Mouse (Mus musculus) liver, embryonic 12.5 days (tissue): ENCODE data around the gene Slc9a3. TPM values are rescaled to one million over a fixed set of nuclear protein-coding genes. Genes with fewer than 3 reads are reported as not detected.

Experiments
- ATAC-seq: fragments of 200-750 bp; cut with Nextera tagmentation; 2 replicates; pipeline ENCODE4 v1.8.0; 2017; ENCODE audit warnings: moderate number of reproducible peaks, mild to moderate bottlenecking, moderate library complexity
- H3K27ac ChIP-seq: fragments of 300-500 bp; sonication (generic); 2 replicates; pipeline ENCODE4 v1.5.1; 2016; ENCODE audit warnings: mild to moderate bottlenecking
- H3K27me3 ChIP-seq: fragments of 300-500 bp; sonication (generic); replicated peaks from 2 replicates; pipeline ENCODE4 v1.6.1; 2016; ENCODE audit warnings: mild to moderate bottlenecking, moderate library complexity
- H3K36me3 ChIP-seq: fragments of 300-500 bp; sonication (generic); 2 replicates; pipeline ENCODE4 v1.6.1; 2016; ENCODE audit warnings: mild to moderate bottlenecking, moderate library complexity
- H3K4me1 ChIP-seq: fragments of 300-500 bp; sonication (generic); 2 replicates; pipeline ENCODE4 v1.6.1; 2016
- H3K4me2 ChIP-seq: fragments of 300-500 bp; sonication (generic); 2 replicates; pipeline ENCODE4 v1.6.1; 2016; ENCODE audit warnings: mild to moderate bottlenecking, moderate library complexity
- H3K4me3 ChIP-seq: fragments of 300-500 bp; sonication (generic); 2 replicates; pipeline ENCODE4 v1.5.1; 2016; ENCODE audit warnings: mild to moderate bottlenecking, moderate library complexity
- H3K9ac ChIP-seq: fragments of 300-500 bp; sonication (generic); 2 replicates; pipeline ENCODE4 v1.6.1; 2016; ENCODE audit warnings: mild to moderate bottlenecking, moderate library complexity
- H3K9me3 ChIP-seq: fragments of 300-500 bp; sonication (generic); replicated peaks from 2 replicates; pipeline ENCODE4 v1.6.1; 2016; ENCODE audit warnings: mild to moderate bottlenecking, moderate library complexity
- WGBS: fragments of 180-500 bp; shearing (Covaris S2); methylation state at CpG from one replicate; pipeline ENCODE4 v1.1.7; 2016; ENCODE audit not compliant: insufficient replicate concordance; 5-methylcytosine and 5-hydroxymethylcytosine counted together
- polyA plus RNA-seq: library from polyadenylated mRNA; unstranded; fragments of >200 nt; fragmentation: Nextera tagmentation; extraction: Ambion mirVana; gene quantifications from 2 replicates; pipeline ENCODE4 v1.2.1, GENCODE M21; 2016

The Slc9a3 gene
- polyA plus RNA-seq, 1 experiment from 2014 or later, result not detected

- Histone ChIP-seq H3K4me2 (no peak overlapping the region), H3K4me3 (no peak overlapping the region)
Observed at GRCm38 (mm10) chr13:74112593-74112992, 8.7 kb upstream of the Slc9a3 start.

GRCm38 (mm10) chr13:74113626-74114191 lies 7.5 kb upstream of the Slc9a3 start:
- no peak overlapping the region for H3K4me3 ChIP-seq
- no peak for ATAC-seq
- H3K9ac ChIP-seq, result no peak overlapping the region
- no peaks in the 10 kb centered on the region for H3K36me3 ChIP-seq
- no peaks in the 10 kb centered on the region for H3K4me1 ChIP-seq
- no peak overlapping the region for H3K27ac ChIP-seq
- no peaks in the 10 kb centered on the region for H3K9me3 ChIP-seq
- H3K27me3 ChIP-seq, result peaks cover 4% of the 10 kb centered on the region
- 52% methylated on average over 6 of the region's 6 CpGs for WGBS
- no peak overlapping the region for H3K4me2 ChIP-seq

More at GRCm38 (mm10) chr13:74112593-74112992, 8.7 kb upstream of the Slc9a3 start:
- H3K9ac ChIP-seq, result no peak overlapping the region
- H3K36me3 ChIP-seq, result no peaks in the 10 kb centered on the region
- H3K4me1 ChIP-seq, result no peaks in the 10 kb centered on the region
- ATAC-seq, result no peak
- no peaks in the 10 kb centered on the region; the same call in 1 of the 2 replicates for H3K27me3 ChIP-seq
- no peaks in the 10 kb centered on the region for H3K9me3 ChIP-seq
- H3K27ac ChIP-seq, result no peak overlapping the region
- WGBS, result 75% methylated on average over 4 of the region's 4 CpGs

- WGBS, result 29% methylated on average over 14 of the region's 14 CpGs
- Histone ChIP-seq H3K9ac (no peak overlapping the region), H3K4me1 (peaks cover 4% of the 10 kb centered on the region; the same call in 1 of the 2 replicates), H3K27ac (no peak overlapping the region), H3K36me3 (no peaks in the 10 kb centered on the region), H3K4me2 (no peak overlapping the region), H3K4me3 (no peak overlapping the region), H3K27me3 (peaks cover 81% of the 10 kb centered on the region), H3K9me3 (no peaks in the 10 kb centered on the region)
- no peak for ATAC-seq
Observed at GRCm38 (mm10) chr13:74121795-74122330, 606 bp downstream of the Slc9a3 start.

GRCm38 (mm10) chr13:74122632-74123031 lies 1.4 kb downstream of the Slc9a3 start:
- Histone ChIP-seq H3K9me3 (no peaks in the 10 kb centered on the region), H3K27ac (no peak overlapping the region), H3K4me3 (no peak overlapping the region), H3K9ac (no peak overlapping the region), H3K4me2 (no peak overlapping the region), H3K27me3 (peaks cover 81% of the 10 kb centered on the region), H3K36me3 (no peaks in the 10 kb centered on the region), H3K4me1 (peaks cover 4% of the 10 kb centered on the region; the same call in 1 of the 2 replicates)
- no peak for ATAC-seq
- 44% methylated on average over 3 of the region's 3 CpGs for WGBS

- no peak overlapping the region for H3K9ac ChIP-seq
- 54% methylated on average over 7 of the region's 7 CpGs for WGBS
Observed at GRCm38 (mm10) chr13:74127571-74127970, 6.3 kb downstream of the Slc9a3 start.

GRCm38 (mm10) chr13:74129909-74130308 lies 8.7 kb downstream of the Slc9a3 start:
- 82% methylated on average over 6 of the region's 6 CpGs for WGBS
- Histone ChIP-seq H3K4me1 (no peaks in the 10 kb centered on the region), H3K36me3 (no peaks in the 10 kb centered on the region), H3K27ac (no peak overlapping the region), H3K27me3 (peaks cover 20% of the 10 kb centered on the region), H3K4me2 (no peak overlapping the region), H3K4me3 (no peak overlapping the region), H3K9ac (no peak overlapping the region), H3K9me3 (no peaks in the 10 kb centered on the region)
- no peak for ATAC-seq

More at GRCm38 (mm10) chr13:74127571-74127970, 6.3 kb downstream of the Slc9a3 start:
- Histone ChIP-seq H3K27ac (no peak overlapping the region), H3K36me3 (no peaks in the 10 kb centered on the region), H3K27me3 (peaks cover 43% of the 10 kb centered on the region), H3K9me3 (no peaks in the 10 kb centered on the region), H3K4me1 (no peaks in the 10 kb centered on the region), H3K4me3 (no peak overlapping the region), H3K4me2 (no peak overlapping the region)
- no peak for ATAC-seq

GRCm38 (mm10) chr13:74138906-74139647 lies 17.8 kb downstream of the Slc9a3 start:
- no peaks in the 10 kb centered on the region for H3K27me3 ChIP-seq
- H3K9ac ChIP-seq, result no peak overlapping the region
- no peak overlapping the region for H3K27ac ChIP-seq
- no peak overlapping the region for H3K4me2 ChIP-seq
- H3K4me1 ChIP-seq, result no peaks in the 10 kb centered on the region
- H3K4me3 ChIP-seq, result no peak overlapping the region
- WGBS, result 61% methylated on average over 7 of the region's 7 CpGs
- H3K36me3 ChIP-seq, result no peaks in the 10 kb centered on the region
- H3K9me3 ChIP-seq, result no peaks in the 10 kb centered on the region
- ATAC-seq, result no peak

- Histone ChIP-seq H3K27ac (no peak overlapping the region), H3K4me1 (no peaks in the 10 kb centered on the region), H3K27me3 (no peaks in the 10 kb centered on the region), H3K4me2 (no peak overlapping the region), H3K9me3 (no peaks in the 10 kb centered on the region), H3K9ac (no peak overlapping the region), H3K36me3 (no peaks in the 10 kb centered on the region), H3K4me3 (no peak overlapping the region)
- 71% methylated on average over 6 of the region's 6 CpGs for WGBS
- ATAC-seq, result no peak
Observed at GRCm38 (mm10) chr13:74140793-74141192, 19.5 kb downstream of the Slc9a3 start.

GRCm38 (mm10) chr13:74143282-74143681 lies 22.0 kb downstream of the Slc9a3 start:
- Histone ChIP-seq H3K9me3 (no peaks in the 10 kb centered on the region), H3K36me3 (no peaks in the 10 kb centered on the region), H3K27me3 (no peaks in the 10 kb centered on the region), H3K4me1 (peaks cover 11% of the 10 kb centered on the region; the same call in 1 of the 2 replicates), H3K4me3 (no peak overlapping the region), H3K9ac (no peak overlapping the region), H3K4me2 (no peak overlapping the region), H3K27ac (no peak overlapping the region)
- no peak for ATAC-seq
- WGBS, result 44% methylated on average over 3 of the region's 3 CpGs

GRCm38 (mm10) chr13:74144120-74144884 lies 23.0 kb downstream of the Slc9a3 start:
- no peak for ATAC-seq
- WGBS, result 61% methylated on average over 7 of the region's 7 CpGs
- H3K4me1 ChIP-seq, result peaks cover 17% of the 10 kb centered on the region; the same call in 1 of the 2 replicates

GRCm38 (mm10) chr13:74145983-74146622 lies 24.8 kb downstream of the Slc9a3 start:
- ATAC-seq, result no peak

More at GRCm38 (mm10) chr13:74144120-74144884, 23.0 kb downstream of the Slc9a3 start:
- Histone ChIP-seq H3K27me3 (no peaks in the 10 kb centered on the region), H3K4me2 (no peak overlapping the region), H3K27ac (no peak overlapping the region), H3K9me3 (no peaks in the 10 kb centered on the region), H3K36me3 (no peaks in the 10 kb centered on the region), H3K4me3 (no peak overlapping the region), H3K9ac (no peak overlapping the region)

More at GRCm38 (mm10) chr13:74145983-74146622, 24.8 kb downstream of the Slc9a3 start:
- Histone ChIP-seq H3K4me1 (peaks cover 17% of the 10 kb centered on the region; the same call in 1 of the 2 replicates), H3K9me3 (no peaks in the 10 kb centered on the region), H3K9ac (no peak overlapping the region), H3K27me3 (no peaks in the 10 kb centered on the region), H3K27ac (no peak overlapping the region), H3K4me3 (no peak overlapping the region), H3K36me3 (no peaks in the 10 kb centered on the region), H3K4me2 (no peak overlapping the region)
- WGBS, result 69% methylated on average over 3 of the region's 3 CpGs
